Mouse (Mus musculus): ENCODE measurements around the gene Gm2897.
A peak's percentile ranks its signal among the peaks of the same experiment; 100 is the strongest.
"Not testable (repeated sequence)": the region's sequence is repeated elsewhere in the genome, so short reads cannot be mapped to it uniquely, and the experiment has no call there.

Gene Gm2897

DNA sequence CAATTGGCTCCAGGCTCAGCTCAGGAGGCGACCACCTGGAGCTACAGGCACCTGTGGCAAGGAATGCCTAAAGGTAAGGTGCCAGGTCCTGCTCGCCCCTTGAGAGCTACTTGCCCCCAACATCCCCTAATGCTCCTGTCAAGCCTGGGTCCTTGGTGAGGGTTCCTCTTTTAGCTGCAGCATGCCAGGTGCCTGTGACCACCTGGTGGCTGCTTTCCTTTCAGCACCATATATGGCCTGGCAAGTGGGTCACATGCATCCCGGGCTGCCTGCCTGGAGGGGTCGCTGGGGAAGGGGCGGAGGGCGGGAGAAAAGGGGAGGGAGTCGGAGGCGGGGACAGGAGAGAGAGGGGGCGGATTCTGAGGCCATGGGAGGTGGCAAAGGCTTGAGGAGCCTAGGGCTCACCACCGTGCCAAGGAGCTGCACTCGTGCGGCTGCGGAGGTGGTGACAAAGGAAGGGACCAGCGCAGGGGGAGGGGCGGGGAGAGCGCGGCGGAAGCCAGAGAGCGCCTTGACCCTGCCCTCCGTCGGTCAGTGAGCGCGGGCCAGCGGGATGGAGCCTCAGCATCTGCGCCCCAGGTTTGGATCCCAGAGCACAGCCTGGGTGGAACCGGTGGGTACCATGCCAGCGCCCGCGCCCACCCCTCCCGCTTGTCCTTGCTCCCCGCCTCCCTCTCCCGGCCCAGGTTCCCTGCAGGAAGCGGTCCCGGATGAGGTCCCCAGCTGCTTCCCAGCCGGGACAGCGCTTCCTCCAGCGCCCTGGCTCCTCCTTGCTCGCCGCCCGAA, at the start of gene Gm2897:
Gene Gm2897 (plus strand): TSS at position 559 of the 786 bp plus-strand sequence.
- peak; percentile 5 for DNase-seq (ENCODE audit: low read depth)

GRCm38 (mm10) chr14:3029702-3030101, 19.4 kb upstream of the Gm2897 start, which contains the start of gene Gm2888:
TSS of gene Gm2888 (plus strand) at chr14:3030002.
- not testable (repeated sequence) for DNase-seq (ENCODE audit: low read depth)

DNA sequence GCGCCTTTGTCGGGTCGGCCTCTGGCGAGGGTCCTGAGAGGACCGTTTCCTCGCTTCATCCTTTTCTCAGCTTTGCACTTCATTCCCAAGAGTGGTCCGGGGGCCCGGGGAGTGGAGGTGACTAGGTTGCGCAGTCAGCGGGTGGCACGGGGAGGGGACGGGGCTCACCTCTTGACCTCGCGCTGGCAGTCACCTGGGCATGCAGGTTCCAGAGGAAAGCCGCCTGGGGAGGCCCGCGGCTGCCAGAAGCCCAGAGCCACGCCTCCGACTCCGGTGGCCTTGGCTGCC, 372 bp downstream of the Gm2897 start:
- DNase-seq (ENCODE audit: low read depth) = peak; percentile 0

GRCm38 (mm10) chr14:3050087-3050486, 1.0 kb downstream of the Gm2897 start:
- not testable (repeated sequence) for DNase-seq (ENCODE audit: low read depth)

- DNase-seq (ENCODE audit: low read depth) = not testable (repeated sequence)
Measured at GRCm38 (mm10) chr14:3116051-3116450, 67.0 kb downstream of the Gm2897 start.

Measured in induced T-regulatory cell, adult 2 months (primary cell).